Mouse (Mus musculus) heart, postnatal 0 days (tissue): ENCODE data around the gene Bag1.

Experiments
- CTCF ChIP-seq: IDR thresholded peaks from 2 replicates; pipeline ENCODE4 v1.5.1; 2016; ENCODE audit warnings: antibody characterized with exemption, control low read depth, low read depth
- EP300 ChIP-seq: IDR thresholded peaks from 2 replicates; pipeline ENCODE4 v1.6.1; 2016; ENCODE audit warnings: antibody characterized with exemption, low read depth

- TF ChIP-seq EP300, result no peak
- no peak for TF ChIP-seq CTCF
Measured at GRCm38 (mm10) chr4:40955942-40956341, 7.8 kb upstream of the Bag1 start.
